Mouse (Mus musculus) c-Kit-positive CD71-positive TER-119-negative erythroid progenitor cells, embryonic 14.5 days (primary cell): ENCODE measurements around the gene Plcd3.

ENCODE experiments used
- DNase-seq: peaks from one replicate; pipeline ENCODE4 v3.0.0-alpha.2; 2013; ENCODE audit warnings: low read depth

The Plcd3 gene

GRCm38 (mm10) chr11:103066191-103067050, 35.0 kb downstream of the Plcd3 start:
- no peak for DNase-seq

- DNase-seq = no peak
Measured at GRCm38 (mm10) chr11:103058499-103059085, 42.9 kb downstream of the Plcd3 start.

DNA sequence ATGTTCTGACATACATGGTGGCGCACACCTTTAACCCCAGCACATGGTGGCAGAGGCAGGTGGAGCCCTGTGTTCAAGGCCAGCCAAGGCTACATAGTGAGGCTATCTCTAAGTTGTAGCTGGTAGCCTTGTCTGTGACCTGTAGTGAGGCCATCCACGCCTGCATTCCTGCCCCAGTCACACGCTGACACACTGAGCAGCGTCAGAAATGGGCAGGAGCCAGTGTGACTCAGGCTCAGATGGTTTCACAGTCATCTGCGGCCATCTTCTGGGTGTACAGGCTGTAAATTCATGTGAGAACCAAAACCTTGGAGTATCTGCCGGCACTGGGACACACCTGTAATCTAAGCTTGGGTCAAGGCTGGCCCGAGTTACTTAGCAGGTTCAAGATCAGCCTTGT, 44.8 kb downstream of the Plcd3 start:
- no peak for DNase-seq

DNA sequence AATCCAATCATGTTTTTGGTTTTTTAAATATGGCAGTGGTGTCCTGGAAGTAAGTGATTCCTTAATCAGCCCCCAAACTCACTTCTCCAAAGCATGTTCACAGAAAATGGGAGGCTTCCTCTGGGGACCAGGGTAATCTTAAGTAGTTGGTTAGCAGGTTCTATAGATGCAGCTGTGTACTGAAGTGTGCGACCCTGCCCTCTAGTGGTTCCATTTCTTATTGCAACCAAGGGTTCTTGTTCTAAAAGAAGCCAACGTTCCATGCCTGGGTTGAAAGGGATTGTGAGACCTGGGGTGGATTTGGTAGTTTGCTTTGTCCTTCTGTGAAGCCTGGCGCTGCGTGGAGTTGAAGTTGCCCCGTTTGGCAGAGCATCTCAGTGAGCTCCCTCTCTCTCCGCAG, 46.7 kb downstream of the Plcd3 start:
- DNase-seq = peak; percentile 71

- no peak for DNase-seq
Measured at GRCm38 (mm10) chr11:103053191-103054076, 48.0 kb downstream of the Plcd3 start.

DNA sequence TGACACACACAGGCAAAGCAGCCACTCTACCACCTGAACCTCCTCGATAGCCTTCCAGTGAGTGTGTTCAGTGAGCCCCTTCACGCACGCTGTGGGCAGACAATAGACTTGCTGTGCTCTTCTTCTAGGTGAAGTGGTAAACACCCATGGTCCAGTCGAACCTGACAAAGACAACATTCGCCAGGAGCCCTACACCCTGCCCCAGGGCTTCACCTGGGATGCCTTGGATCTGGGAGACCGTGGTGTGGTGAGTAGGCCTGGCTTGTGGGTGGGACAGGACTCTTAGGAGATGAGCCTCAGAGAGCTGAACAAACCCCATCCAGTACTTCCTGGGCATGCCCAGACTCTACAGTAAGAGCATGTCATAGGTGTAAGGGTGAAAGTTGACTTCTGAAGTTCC, 49.4 kb downstream of the Plcd3 start:
- no peak for DNase-seq

- DNase-seq = no peak
Measured at GRCm38 (mm10) chr11:103051249-103051691, 50.2 kb downstream of the Plcd3 start.

GRCm38 (mm10) chr11:103050153-103050552, 51.3 kb downstream of the Plcd3 start:
- no peak for DNase-seq

DNA sequence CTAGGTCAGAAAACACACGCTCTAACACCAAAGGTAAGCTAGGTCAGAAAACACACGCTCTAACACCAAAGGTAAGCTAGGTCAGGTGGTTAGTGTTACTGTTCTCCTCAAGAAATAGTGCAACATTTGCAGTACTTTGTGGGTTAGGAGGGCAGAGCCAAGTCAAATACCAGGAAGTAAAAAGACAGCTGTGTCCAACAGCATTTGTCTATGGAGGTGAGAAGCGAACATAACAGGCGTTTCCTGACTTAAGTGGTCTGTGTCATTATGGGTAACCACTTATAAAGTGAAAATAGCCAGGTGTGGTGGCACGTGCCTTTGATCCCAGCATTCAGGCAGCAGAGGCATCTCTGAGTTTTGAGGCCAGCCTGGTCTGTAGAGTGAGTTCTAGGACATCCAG, 51.8 kb downstream of the Plcd3 start:
- no peak for DNase-seq

- DNase-seq = no peak
Measured at GRCm38 (mm10) chr11:103046286-103046685, 55.2 kb downstream of the Plcd3 start.

GRCm38 (mm10) chr11:103043982-103044381, 57.5 kb downstream of the Plcd3 start:
- no peak for DNase-seq

DNA sequence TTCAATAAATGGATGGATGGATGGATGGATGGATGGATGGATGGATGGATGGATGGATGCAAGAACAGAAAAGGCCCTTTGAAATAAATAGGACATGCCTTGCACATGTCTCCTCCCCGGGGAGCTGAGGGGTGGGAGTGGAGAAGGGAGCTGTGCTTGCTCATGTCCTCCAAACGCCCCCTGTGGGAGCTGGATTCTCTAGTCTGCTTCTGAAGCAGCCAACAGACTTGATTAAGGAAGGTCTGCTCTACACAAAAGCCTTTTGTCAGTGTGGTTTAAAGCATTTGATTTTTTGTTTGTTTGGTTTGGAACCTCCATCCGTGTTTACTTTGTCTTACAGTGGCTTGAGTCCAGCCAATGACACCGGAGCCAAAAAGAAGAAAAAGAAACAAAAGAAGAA, 58.6 kb downstream of the Plcd3 start:
- no peak for DNase-seq

GRCm38 (mm10) chr11:103038037-103038436, 63.4 kb downstream of the Plcd3 start:
- no peak for DNase-seq

- no peak for DNase-seq
Measured at GRCm38 (mm10) chr11:103036881-103037465, 64.5 kb downstream of the Plcd3 start.

DNA sequence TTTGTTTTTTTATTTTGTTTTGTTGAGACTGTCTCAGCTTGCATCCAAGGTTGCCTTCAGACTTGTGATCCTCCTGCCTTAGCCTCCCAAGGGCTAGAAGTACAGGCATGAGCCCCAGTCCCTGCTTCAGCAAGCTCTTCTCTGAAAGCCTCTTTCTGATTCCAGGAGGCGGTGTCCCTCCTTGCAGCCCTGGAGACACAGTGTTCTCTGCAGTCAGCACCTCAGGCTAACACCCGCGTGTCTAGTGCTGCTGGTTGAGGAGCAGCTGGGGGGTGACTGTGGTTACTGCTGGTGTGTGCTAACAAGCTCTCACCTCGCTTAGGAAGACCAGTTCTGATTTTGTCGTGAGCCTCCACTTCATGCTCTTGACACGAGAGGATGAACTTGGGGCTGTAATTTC, 66.5 kb downstream of the Plcd3 start:
- DNase-seq = no peak

DNA sequence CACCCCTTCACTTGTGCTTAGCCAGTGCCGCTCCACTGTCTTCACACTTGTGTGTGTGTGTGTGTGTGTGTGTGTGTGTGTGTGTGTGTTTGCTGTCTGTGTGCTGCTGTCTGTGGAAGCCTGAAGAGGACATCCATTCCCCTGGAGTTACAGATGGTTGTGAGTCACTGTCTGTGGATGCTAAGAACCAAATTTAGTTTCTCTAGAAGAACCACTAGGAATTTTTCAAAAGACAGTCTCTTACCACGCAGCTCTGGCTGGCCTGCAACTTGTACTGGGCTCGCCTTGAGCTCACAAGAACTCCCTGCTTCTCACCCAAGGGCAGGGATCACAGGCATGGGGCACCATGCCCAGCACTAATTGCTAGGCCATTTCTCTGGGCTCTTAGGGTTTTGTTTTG, 68.4 kb downstream of the Plcd3 start:
- no peak for DNase-seq

DNA sequence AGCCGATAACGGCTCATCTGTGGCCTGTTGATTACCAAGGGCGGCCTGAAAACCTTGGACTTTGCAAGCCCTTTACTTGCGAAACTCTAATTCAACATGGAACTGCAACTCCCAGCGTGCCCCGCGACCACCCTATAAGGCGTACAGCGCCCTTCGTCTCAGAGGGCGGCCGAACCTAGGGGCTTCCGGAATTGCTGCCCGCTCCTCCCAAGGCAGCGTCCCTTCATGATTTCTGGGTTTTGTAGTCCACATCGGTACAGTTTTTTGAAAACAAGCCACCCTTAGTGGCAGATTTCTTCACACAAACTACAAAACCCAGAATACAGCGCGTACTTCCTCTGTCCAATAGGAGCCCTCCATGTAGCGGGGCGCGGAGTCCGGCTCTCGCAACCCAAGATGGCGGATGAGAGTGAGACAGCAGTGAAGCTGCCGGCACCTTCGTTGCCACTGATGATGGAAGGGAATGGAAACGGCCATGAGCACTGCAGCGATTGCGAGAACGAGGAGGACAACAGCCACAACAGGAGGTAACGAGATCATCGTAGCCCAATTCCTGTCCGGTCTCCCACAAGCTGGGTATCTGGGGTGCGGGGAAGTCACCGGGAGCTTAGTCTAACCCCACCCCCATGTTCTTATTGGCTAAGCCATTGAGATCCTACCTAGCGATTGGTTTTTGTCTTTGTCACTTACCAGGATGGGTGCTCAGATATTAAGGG, 73.1 kb downstream of the Plcd3 start, which contains the start of the genes Nmt1 and Dcakd:
Gene Nmt1, plus strand, starts transcription at position 15 of the 716 bp plus-strand sequence.
Gene Dcakd, minus strand, starts transcription at position 158 of the 716 bp plus-strand sequence.
- peak; percentile 96 for DNase-seq

- DNase-seq = no peak
Measured at GRCm38 (mm10) chr11:103027570-103028175, 73.8 kb downstream of the Plcd3 start.

GRCm38 (mm10) chr11:103026901-103027300, 74.6 kb downstream of the Plcd3 start:
- no peak for DNase-seq

GRCm38 (mm10) chr11:103023974-103024373, 77.5 kb downstream of the Plcd3 start:
- no peak for DNase-seq
